Mouse (Mus musculus): ENCODE measurements around the gene Cubn.
A peak's percentile ranks its signal among the peaks of the same experiment; 100 is the strongest.

Cubn gene

GRCm38 (mm10) chr2:13237140-13237901, 254.3 kb downstream of the Cubn start:
- peak; percentile 78 for DNase-seq (ENCODE audit: low read depth, low spot score)

GRCm38 (mm10) chr2:13235696-13236095, 255.9 kb downstream of the Cubn start:
- DNase-seq (ENCODE audit: low read depth, low spot score): no peak

GRCm38 (mm10) chr2:13234796-13235195, 256.8 kb downstream of the Cubn start:
- DNase-seq (ENCODE audit: low read depth, low spot score): no peak

- DNase-seq (ENCODE audit: low read depth, low spot score): no peak
Measured at GRCm38 (mm10) chr2:13233902-13234301, 257.7 kb downstream of the Cubn start.

- peak; percentile 40 for DNase-seq (ENCODE audit: low read depth, low spot score)
Measured at GRCm38 (mm10) chr2:13233254-13233835, 258.3 kb downstream of the Cubn start.

- peak; percentile 27 for DNase-seq (ENCODE audit: low read depth, low spot score)
Measured at GRCm38 (mm10) chr2:13232305-13232704, 259.3 kb downstream of the Cubn start.

- DNase-seq (ENCODE audit: low read depth, low spot score): no peak
Measured at GRCm38 (mm10) chr2:13229686-13230085, 261.9 kb downstream of the Cubn start.

Measured in forelimb bud, embryonic 11.5 days (tissue).